Mouse (Mus musculus): ENCODE measurements at regions not wholly inside any gene's neighbourhood (a gene's known extent, or its start where the extent isn't known, plus 50 kb on each side); places are given as distances from the start of the nearest gene placed in this dataset.

DNA sequence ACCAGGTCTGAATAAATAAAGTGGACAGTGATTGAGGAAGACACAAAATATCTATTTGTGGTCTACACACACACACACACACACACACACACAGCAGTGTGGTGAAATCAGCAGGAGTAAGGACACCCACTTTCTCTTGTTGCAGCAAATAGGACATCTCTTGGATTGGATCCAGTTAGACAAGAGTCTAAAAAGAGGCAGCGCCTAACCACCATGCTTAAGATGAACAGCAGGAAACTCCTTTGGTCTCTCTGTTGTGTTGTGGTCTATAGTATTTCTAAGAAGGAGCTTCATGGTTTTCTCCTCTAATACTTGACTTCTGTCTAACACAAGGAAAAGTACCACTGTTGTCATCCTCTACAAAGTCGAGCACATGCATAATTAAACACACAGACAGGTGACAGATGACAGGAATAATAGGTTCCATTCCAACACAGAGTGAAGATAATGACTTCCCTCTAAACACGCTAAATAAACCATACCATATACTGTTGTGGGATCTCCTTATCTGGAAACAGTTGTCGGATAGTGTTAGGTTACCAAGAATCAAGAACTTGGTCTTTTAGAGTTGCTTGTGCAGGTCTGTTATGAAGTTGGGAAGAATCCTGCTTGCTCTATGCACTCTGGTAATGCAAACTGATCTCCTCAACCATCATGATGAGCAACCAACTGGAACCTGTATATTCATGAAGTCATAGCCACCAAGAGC, 82.6 kb upstream of the Bmp2k start:
- no peak for TF ChIP-seq GATA2 (IDR thresholded peaks at IDR 0.05; ENCODE audit: borderline replicate concordance, low read depth, low read length)
- TF ChIP-seq CTCF (IDR thresholded peaks at IDR 0.05; ENCODE audit: low read depth, low read length): no peak

Measured in G1E (cell line).